Comparison of ENCODE assay signal across 29 mouse cellular contexts in genomic region chr8:85371736-85372464, GRCm38 (mm10). TPM values are rescaled to one million over a fixed set of nuclear protein-coding genes. Genes with fewer than 3 reads are reported as not detected.
DNase-seq lines count a peak whose midpoint lies in the region; ATAC-seq and TF ChIP-seq lines count a peak whose summit lies in the region.
"Had no signal": no experiment of that assay in that cellular context is flagged by ENCODE, and none has a peak within 500 bp of the region (broad histone marks: within the 10 kb centered on the region; RNA-seq: fewer than 3 reads in every experiment).

No protein-coding gene starts in this region.

- H3K4me3 ChIP-seq in left cerebral cortex, adult 2 months: no peak overlapping the region
- H3K4me3 ChIP-seq: embryonic facial prominence, embryonic 10.5 days; embryonic facial prominence, embryonic 15.5 days; forebrain, embryonic 12.5 days; hindbrain, embryonic 10.5 days; hindbrain, embryonic 15.5 days; liver, embryonic 15.5 days; lung, embryonic 15.5 days; myocyte; neural tube, embryonic 12.5 days had no signal

- intact Hi-C loops in left cerebral cortex, adult 2 months (cut with DNase I): no loop called here
- intact Hi-C loops in left cerebral cortex, postnatal 10 days (cut with DNase I): no loop called here

- peak overlapping the region; percentile 24; the same call in 1 of the 2 replicates for H3K27ac ChIP-seq in left cerebral cortex, adult 2 months
- H3K27ac ChIP-seq: embryonic facial prominence, embryonic 10.5 days; embryonic facial prominence, embryonic 15.5 days; forebrain, embryonic 12.5 days; hindbrain, embryonic 10.5 days; hindbrain, embryonic 15.5 days; lung, embryonic 15.5 days; neural tube, embryonic 12.5 days had no signal

- DNase-seq in layer of hippocampus, adult 11-12 months (ENCODE audit: low spot score): peak; percentile 47
- no peak for DNase-seq in layer of hippocampus, postnatal 10 days (ENCODE audit: low spot score in 2 of 2)
- peak in 1 of 2 experiments; percentile 28 for DNase-seq in left cerebral cortex, adult 2 months (ENCODE audit: extremely low spot score in 1 of 2, low spot score in 2 of 2)
- DNase-seq in left cerebral cortex, postnatal 10 days (ENCODE audit: extremely low spot score in 1 of 2, low spot score in 2 of 2): no peak
- peak; percentile 49 for DNase-seq in telencephalon, adult 2 months (ENCODE audit: low read depth, low spot score)
- no peak for DNase-seq in cerebellum, postnatal 36 days
- DNase-seq: adrenal gland, postnatal 14 days; cerebellum, adult 18-20 months; cerebellum, postnatal 14 days; forebrain, postnatal 0 days; gastrocnemius, postnatal 14 days; heart, adult 18-20 months; heart, postnatal 14 days; kidney, adult 11 months; kidney, postnatal 14 days; thymus, postnatal 4 days had no signal

- ATAC-seq in granulocyte monocyte progenitor cell, adult 5-6 weeks (replicated peaks; ENCODE audit: poor library complexity, severe bottlenecking): peak; percentile 77
- ATAC-seq: CD4-positive, CD25-positive, alpha-beta regulatory T cell, adult 4 months; forebrain, postnatal 0 days; inflammation-experienced regulatory T-cells, adult 6 months; midbrain, embryonic 16.5 days had no signal

- no peak for TF ChIP-seq CTCF in left cerebral cortex, adult 2 months (IDR thresholded peaks at IDR 0.05)

RNA-seq across cellular contexts. Expression of gene Mylk3, which starts 14.2 kb away (rescaled TPM):
- under 1 TPM; 0.36 to 0.39 TPM for total RNA-seq in layer of hippocampus, postnatal 10 days (2021)
- total RNA-seq in left cerebral cortex, adult 2 months (2021): 1 to 10 TPM; 3.6 to 5.2 TPM
- total RNA-seq in left cerebral cortex, postnatal 10 days (2021): 1 to 10 TPM in 1 of 2 experiments, under 1 TPM in 1; 0.49 to 2.4 TPM
- 0.60 and 1.4 TPM in 2 replicates for total RNA-seq in granulocyte monocyte progenitor cell, adult 5-6 weeks (2014; fragmentation: Nextera tagmentation)
- total RNA-seq in granulocyte monocyte progenitor cell, adult 5-6 weeks (2017): 1.6 and 1.9 TPM in 2 replicates

Comparison
In these comparisons a context has a peak if more than half of its experiments do, and no peak if none do; other contexts are left out.
1. DNase-seq: peak in layer of hippocampus, adult 11-12 months (single experiment) and telencephalon, adult 2 months (single experiment); none in layer of hippocampus, postnatal 10 days (0 of 2), left cerebral cortex, postnatal 10 days (0 of 2) and cerebellum, postnatal 36 days (0 of 2).